Mouse (Mus musculus) left cerebral cortex, adult 2 months (tissue): ENCODE measurements at regions not wholly inside any gene's neighbourhood (a gene's known extent, or its start where the extent isn't known, plus 50 kb on each side); places are given as distances from the start of the nearest gene placed in this dataset.

Source experiments
- DNase-seq, 2 experiments: peaks; one replicate each; pipeline ENCODE4 v3.0.0; 2021 to 2022; ENCODE audit warnings: low spot score in 2 of 2, mixed read lengths in 1 of 2; ENCODE audit errors: extremely low spot score in 1 of 2
- H3K27ac ChIP-seq: fragments of 200-600 bp; 2 replicates; pipeline ENCODE4 v1.8.1; 2022
- H3K4me3 ChIP-seq: fragments of 200-600 bp; 2 replicates; pipeline ENCODE4 v1.8.1; 2022
- CTCF ChIP-seq: fragments of 200-600 bp; IDR thresholded peaks from 2 replicates; pipeline ENCODE4 v1.8.1; 2022; ENCODE audit warnings: antibody characterized with exemption, mild to moderate bottlenecking, moderate library complexity
- intact Hi-C: fragments of 180-260 bp; cut with DNase I; formaldehyde crosslinking; loops from one replicate; pipeline ENCODE4 v1.15.1; 2025

DNA sequence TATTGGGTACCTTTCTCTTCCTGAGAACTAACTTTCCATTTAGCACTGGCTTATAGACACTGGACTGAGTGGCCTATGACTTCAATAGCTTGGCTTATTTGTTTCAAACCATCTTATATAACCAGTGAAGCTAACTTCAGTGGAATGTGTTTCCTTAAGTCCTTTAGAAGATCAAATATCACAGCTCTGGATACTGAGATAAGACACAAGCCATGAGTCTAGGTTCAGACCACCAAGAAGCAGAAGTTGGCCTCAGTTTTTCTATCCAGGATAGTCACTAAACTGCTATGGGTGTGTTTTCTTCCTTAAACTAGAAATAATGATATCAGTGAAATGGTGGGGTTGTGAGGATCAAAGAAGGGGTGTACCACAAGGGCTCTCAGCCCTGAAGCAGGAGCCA lies 436.4 kb upstream of the B3galt2 start:
- intact Hi-C loops, result loop anchor here (5.0 kb wide), 2 partner anchors 438 to 762 kb away; partner anchors contain the start of gene B3galt2
- no peak for TF ChIP-seq CTCF
- no peak for DNase-seq

DNA sequence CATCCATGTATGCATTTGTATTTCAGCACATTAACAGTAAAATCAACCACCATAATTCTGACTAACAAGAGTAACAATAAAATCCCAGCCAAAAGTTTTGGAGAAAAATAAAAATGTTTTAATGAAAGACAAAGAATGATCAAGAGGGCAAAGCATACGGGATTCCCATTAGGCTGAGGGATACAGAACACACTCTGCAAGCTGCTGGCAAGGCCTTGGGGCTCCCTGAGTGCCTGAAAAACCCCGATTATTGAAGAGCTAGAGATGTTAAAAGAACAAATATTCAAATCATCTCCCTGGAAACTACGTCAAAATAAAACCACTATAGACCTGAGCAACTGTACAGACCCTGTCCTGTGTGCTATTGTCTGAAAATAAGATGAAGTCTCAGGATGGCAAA lies 433.5 kb upstream of the B3galt2 start:
- Histone ChIP-seq H3K27ac (no peak overlapping the region), H3K4me3 (no peak overlapping the region)
- no peak for TF ChIP-seq CTCF
- no peak for DNase-seq
- intact Hi-C loops, result loop anchor here (2.0 kb wide), 1 partner anchor 154 kb away; no protein-coding TSS in a partner anchor

More for the DNA sequence above, 436.4 kb upstream of the B3galt2 start:
- H3K4me3 ChIP-seq, result no peak overlapping the region
- no peak overlapping the region for H3K27ac ChIP-seq

DNA sequence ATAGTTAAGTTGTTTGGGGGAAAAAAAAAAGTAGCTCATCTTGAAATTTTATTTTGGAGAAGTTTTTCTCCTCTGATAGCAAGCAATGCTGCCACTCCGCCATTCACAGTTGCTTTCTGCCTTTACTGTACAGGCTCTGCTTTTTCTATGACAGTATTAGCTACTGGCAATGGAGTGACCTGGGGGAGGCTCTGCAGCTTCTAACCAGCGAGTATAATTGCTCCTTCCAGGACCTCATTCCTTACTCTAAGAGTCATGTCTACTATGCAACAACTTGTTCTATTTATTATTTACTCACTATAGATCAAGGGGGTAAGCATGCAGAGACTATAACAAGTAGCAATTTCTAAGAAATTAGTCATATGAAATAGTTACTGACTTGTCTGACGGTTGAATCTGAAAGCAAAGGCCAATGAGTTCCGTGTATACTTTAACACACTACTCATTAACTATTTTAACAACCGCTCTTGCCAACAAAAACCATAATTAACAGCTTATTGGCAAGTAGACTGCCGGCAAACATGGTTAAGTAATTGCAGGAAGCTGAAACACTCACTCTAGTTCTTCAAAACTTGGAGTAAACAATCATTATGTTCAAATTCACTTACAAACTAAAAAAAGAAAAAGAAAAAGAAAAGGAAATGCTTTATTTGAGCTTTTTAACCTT lies 432.9 kb upstream of the B3galt2 start:
- no peak for TF ChIP-seq CTCF
- intact Hi-C loops, result loop anchor here (2.0 kb wide), 1 partner anchor 155 kb away; no protein-coding TSS in a partner anchor
- no peak overlapping the region; the same call in 1 of the 2 replicates for H3K27ac ChIP-seq
- H3K4me3 ChIP-seq, result no peak overlapping the region
- no peak for DNase-seq

DNA sequence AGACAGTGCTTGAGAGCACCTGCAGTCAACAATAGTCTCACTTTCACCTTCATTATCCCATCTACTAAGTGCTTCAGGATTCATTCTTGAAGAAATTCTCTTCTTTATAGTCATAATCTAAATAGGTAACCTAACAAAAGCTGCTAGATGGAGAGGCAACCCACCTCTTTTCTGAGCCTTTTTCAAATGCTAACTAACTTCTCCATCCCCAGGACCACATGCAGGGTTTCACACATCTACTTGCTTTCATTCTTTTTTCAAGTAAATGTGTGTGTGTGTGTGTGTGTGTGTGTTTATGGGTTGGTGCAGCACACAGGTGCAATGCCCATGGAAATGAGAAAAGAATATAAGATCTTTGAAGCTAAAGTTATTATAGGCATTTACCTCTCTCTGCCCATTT lies 423.1 kb upstream of the B3galt2 start:
- TF ChIP-seq CTCF, result no peak
- H3K4me3 ChIP-seq, result no peak overlapping the region
- intact Hi-C loops, result loop anchor here (10.0 kb wide), 1 partner anchor 1027 kb away; the partner anchor contains the start of gene Rgs1
- no peak overlapping the region for H3K27ac ChIP-seq
- DNase-seq, result no peak

DNA sequence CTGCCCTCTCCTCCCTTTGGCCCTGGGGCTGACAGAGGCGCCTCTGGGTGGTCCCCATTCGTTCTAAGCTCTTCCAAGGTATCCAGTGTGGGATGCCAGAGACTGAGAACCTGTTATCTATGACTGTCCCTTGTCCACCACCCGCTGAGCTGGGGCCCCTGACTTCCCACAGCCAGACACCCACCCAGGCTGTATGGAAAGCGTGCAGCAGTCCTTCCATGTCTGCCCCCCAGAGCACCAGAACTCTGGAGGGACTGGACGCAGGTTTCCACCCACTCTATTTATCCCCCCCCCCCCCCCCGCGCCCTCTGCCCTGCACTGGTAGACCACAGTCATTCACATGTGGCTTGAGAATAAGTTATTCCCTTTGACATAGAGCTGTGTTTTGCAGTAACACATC lies 408.5 kb upstream of the B3galt2 start:
- Histone ChIP-seq H3K4me3 (no peak overlapping the region), H3K27ac (no peak overlapping the region)
- no peak for TF ChIP-seq CTCF
- intact Hi-C loops, result no loop called here
- DNase-seq, result no peak

DNA sequence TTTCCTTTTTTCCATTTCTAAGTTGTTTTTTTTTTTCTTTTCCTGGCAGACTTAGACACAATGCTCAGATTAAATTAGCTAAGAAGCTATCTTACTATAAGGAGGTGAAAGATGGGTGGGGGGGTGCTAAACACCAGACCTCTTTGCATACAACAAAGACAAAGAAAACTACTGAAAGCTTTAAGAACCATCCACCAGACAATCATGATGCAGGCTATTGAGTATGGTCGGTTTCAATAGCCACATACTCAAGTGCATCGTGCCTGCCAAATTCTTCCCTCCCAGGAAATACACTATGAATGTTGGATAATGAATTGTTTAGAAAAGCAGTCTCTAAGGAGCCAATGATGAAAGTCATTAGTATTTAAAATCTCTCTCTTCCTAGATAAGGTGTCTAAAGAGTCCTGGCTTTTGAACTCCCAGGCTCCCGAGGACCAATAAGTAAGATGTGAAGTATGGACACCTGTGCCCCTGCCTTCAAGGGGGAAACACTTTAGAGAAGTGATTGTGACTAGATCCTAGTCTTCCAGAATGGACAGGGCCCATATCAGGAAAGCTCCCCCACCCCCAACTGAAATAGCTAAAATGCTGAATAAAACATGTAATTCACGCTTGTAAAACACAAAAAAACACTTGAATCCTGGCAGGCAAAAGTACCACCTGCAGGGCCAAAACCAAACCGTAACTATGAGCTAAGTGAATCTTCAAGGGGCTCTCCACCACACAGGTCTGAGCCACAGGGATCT lies 381.8 kb upstream of the B3galt2 start:
- no peak for DNase-seq
- no peak overlapping the region for H3K4me3 ChIP-seq
- H3K27ac ChIP-seq, result no peak overlapping the region
- TF ChIP-seq CTCF, result no peak
- intact Hi-C loops, result no loop called here

DNA sequence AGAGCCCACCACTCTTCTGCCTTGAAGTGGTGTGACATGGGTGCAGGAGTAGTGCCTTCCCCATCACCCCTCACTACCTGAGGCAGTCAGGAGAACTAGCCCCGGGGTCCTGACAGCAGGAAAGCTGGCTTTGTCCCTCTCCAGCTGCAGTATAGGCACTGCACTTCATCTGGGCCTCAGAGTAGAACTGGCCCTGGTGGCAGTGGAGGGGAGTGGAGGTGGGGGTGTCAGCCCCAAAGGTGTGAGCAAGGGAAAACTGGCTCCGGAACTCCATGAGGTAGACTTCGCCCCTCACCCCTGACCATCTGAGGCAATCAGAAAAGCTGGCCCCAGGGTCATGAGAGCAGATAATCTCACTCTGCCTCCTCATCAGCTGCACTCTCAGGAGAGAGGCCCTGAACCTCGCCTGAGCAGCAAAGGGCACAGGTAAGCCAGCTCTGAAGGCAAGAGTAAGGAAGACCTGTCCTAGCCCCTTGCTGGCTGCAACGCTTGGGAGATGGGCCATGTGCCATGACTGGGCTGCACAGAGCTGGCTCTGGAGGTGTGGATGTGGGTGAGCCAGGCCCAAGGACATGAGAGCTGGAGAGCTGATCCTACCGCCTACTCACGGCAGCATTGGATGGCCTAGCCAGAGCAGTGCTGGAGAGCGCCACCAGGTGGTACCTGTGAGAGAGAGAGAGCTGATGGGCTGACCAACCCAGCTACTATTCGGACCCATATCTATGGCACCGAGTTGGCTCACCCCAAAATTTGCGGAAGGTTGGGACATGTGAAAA lies 377.0 kb upstream of the B3galt2 start:
- H3K27ac ChIP-seq, result no peak overlapping the region
- TF ChIP-seq CTCF, result no peak
- intact Hi-C loops, result no loop called here
- DNase-seq, result no peak
- no peak overlapping the region for H3K4me3 ChIP-seq

DNA sequence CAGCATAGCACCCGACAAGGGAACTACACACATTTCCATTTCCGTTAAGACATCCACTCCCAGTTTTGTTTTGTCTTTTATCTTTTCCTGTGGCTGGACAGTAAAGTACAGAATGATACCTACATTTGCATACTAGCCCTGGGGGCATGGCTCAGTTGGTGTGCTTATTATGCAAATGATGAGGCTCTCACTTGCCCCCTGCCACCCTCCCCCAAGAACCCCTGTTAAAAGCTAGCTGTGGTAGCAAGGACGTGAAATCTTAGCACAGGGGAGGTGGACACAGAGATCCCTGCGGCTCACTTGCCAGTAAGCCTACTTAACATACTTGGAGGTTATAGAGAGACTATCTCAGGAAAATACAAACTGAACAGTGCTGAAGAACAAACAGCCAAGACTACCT lies 375.2 kb upstream of the B3galt2 start:
- no peak for DNase-seq
- TF ChIP-seq CTCF, result no peak
- intact Hi-C loops, result no loop called here
- Histone ChIP-seq H3K27ac (no peak overlapping the region), H3K4me3 (no peak overlapping the region)

DNA sequence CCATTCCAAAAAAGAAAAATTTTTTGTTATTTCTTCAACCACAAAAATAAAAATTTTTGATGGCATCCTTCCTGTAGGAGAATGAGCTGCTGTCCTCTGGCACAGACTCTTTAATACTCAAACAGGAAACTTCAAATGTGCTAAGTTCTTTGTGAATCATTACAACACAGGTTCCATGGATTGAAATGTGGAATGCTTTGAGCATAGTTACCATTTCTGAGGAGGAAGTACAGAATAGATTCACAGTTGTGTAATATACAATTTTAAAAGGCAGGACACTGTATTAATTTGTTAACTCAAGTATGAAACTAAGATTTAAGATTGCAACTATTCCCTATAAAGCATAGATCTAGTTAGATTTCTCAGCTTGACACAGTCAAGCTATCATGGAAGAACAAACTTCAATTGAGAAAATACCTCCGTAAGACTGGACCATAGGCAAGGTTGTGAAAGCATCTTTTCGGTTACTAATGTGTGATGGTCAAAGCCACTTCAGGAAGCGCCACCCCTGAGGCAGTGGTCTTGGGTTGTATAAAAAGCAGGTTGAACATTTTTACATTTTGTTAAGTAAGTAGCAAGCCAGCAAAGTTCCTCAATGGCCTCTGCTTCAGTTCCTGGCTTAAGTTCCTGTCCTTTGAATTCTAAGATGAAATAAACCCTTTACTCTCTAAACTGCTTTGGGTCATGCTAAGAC lies 354.0 kb upstream of the B3galt2 start:
- H3K27ac ChIP-seq, result no peak overlapping the region
- no peak overlapping the region for H3K4me3 ChIP-seq
- intact Hi-C loops, result no loop called here
- DNase-seq, result no peak
- no peak for TF ChIP-seq CTCF

DNA sequence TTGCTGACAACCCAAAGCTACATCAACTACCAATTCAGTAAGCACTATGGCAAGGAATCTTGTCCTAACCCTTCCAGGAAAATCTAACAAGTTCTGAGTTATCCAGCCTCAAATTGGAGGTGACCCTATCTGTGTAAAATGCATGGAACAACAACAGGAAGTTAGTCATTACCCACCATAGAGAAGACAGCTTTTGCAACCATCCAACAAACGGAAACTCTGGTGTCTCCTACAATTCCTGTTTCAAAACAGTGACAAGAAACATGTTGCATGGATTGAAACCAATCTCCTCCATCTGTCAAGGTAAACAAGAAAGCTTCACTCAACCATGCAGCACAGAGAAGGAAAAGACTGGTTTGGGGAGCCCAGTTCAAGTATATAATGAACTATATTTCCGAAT lies 353.0 kb upstream of the B3galt2 start:
- TF ChIP-seq CTCF, result no peak
- no peak for DNase-seq
- no peak overlapping the region for H3K4me3 ChIP-seq
- intact Hi-C loops, result no loop called here
- no peak overlapping the region for H3K27ac ChIP-seq

DNA sequence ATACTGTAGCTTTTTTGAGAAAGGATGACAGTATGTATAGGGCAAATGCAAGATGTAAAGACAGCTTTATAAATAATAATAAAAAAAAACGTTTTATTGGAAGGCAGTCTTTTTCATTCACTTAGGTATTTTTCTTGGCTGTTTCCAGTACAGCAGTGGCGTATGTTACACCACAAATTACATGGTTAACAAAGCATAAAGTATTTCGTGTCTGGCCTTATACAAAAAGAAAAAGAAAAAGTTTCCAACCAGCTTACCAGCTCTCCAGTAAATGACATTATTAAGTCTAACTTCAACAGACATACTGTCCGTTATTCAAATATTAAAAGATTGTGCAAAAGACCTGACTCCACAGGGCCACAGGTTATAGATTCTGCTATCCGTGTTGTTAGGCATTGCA lies 343.9 kb upstream of the B3galt2 start:
- Histone ChIP-seq H3K27ac (no peak overlapping the region), H3K4me3 (no peak overlapping the region)
- TF ChIP-seq CTCF, result no peak
- intact Hi-C loops, result no loop called here
- DNase-seq, result no peak

DNA sequence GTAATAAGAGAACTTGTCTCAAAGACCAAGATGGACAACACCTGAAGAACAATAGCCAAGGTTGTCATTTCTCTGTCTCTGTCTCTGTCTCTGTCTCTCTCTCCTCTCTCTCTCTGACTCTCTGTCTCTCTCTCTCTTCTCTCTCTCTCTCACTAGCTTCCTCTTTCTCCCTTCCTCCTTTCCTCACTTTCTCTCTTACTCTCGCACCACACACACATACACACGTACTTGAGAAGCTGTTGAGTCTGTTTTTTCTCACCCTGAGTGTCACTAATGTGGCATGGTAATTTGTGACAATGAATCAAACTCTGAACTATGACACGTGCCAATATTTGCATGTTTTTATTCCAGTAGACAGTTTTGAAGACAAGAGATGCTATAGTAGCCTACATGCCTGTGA lies 333.1 kb upstream of the B3galt2 start:
- DNase-seq, result no peak
- H3K4me3 ChIP-seq, result no peak overlapping the region
- no peak for TF ChIP-seq CTCF
- intact Hi-C loops, result loop anchor here (5.0 kb wide), 1 partner anchor 335 kb away; the partner anchor contains the start of gene B3galt2
- H3K27ac ChIP-seq, result no peak overlapping the region
